In genomic region chr15:80814792-80815191, GRCm38 (mm10) we compare ENCODE assay signal across 17 mouse cellular contexts.
DNase-seq lines count a peak whose midpoint lies in the region; ATAC-seq lines count a peak whose summit lies in the region.
"Had no signal": no experiment of that assay in that cellular context is flagged by ENCODE, and none has a peak within 500 bp of the region (broad histone marks: within the 10 kb centered on the region; RNA-seq: fewer than 3 reads in every experiment).

No protein-coding gene starts in this region.

- H3K4me3 ChIP-seq in heart, embryonic 13.5 days: no peak overlapping the region
- peak overlapping the region; percentile 89 for H3K4me3 ChIP-seq in megakaryocyte, embryonic 14.5 days (replicated peaks)
- H3K4me3 ChIP-seq: embryonic facial prominence, embryonic 15.5 days; hindbrain, embryonic 12.5 days; layer of hippocampus, adult 2 months; midbrain, embryonic 10.5 days had no signal

- ATAC-seq in heart, embryonic 13.5 days (ENCODE audit: extremely low read depth, insufficient number of reproducible peaks, low FRiP score, low TSS enrichment): no peak
- peak; percentile 72 for ATAC-seq in granulocyte monocyte progenitor cell, adult 5-6 weeks (replicated peaks; ENCODE audit: poor library complexity, severe bottlenecking)
- ATAC-seq: forebrain, embryonic 14.5 days had no signal

- H3K4me1 ChIP-seq in heart, embryonic 13.5 days: peaks cover 49% of the 10 kb centered on the region
- peaks cover 90% of the 10 kb centered on the region for H3K4me1 ChIP-seq in megakaryocyte, embryonic 14.5 days
- H3K4me1 ChIP-seq: hindbrain, embryonic 12.5 days had no signal

- peaks cover 9% of the 10 kb centered on the region; the same call in 1 of the 2 replicates for H3K36me3 ChIP-seq in heart, embryonic 13.5 days
- peaks cover 25% of the 10 kb centered on the region for H3K36me3 ChIP-seq in megakaryocyte, embryonic 14.5 days (replicated peaks; ENCODE audit: low read length)
- H3K36me3 ChIP-seq: embryonic facial prominence, embryonic 15.5 days; hindbrain, embryonic 12.5 days had no signal

- DNase-seq in heart, adult 9 months (ENCODE audit: low spot score in 2 of 2): no peak
- DNase-seq in CD4-positive helper T cell, adult 2 months (ENCODE audit: low read depth, low spot score): peak; percentile 62
- DNase-seq in cerebellum, postnatal 4 days (ENCODE audit: low spot score in 2 of 2): no peak
- DNase-seq in layer of hippocampus, postnatal 10 days (ENCODE audit: low spot score in 2 of 2): no peak
- DNase-seq in gastrocnemius, postnatal 25 days: no peak
- DNase-seq: cerebellum, postnatal 25 days; gastrocnemius, postnatal 36 days; kidney, adult 2 months; lung, adult 2 months had no signal

- H3K9me3 ChIP-seq in heart, embryonic 13.5 days: no peaks in the 10 kb centered on the region
- H3K9me3 ChIP-seq in megakaryocyte, embryonic 14.5 days: no peaks in the 10 kb centered on the region
- H3K9me3 ChIP-seq: embryonic facial prominence, embryonic 15.5 days; hindbrain, embryonic 12.5 days had no signal

- peak overlapping the region; percentile 42 for H3K27ac ChIP-seq in heart, embryonic 13.5 days (replicated peaks)
- H3K27ac ChIP-seq: embryonic facial prominence, embryonic 15.5 days; hindbrain, embryonic 12.5 days; layer of hippocampus, adult 2 months; midbrain, embryonic 10.5 days had no signal

- no peaks in the 10 kb centered on the region for H3K27me3 ChIP-seq in heart, embryonic 13.5 days (replicated peaks)
- no peaks in the 10 kb centered on the region for H3K27me3 ChIP-seq in megakaryocyte, embryonic 14.5 days (replicated peaks)
- H3K27me3 ChIP-seq: embryonic facial prominence, embryonic 15.5 days; hindbrain, embryonic 12.5 days had no signal

- H3K4me2 ChIP-seq in heart, embryonic 13.5 days: peak overlapping the region; percentile 8; the same call in 1 of the 2 replicates
- H3K4me2 ChIP-seq: embryonic facial prominence, embryonic 15.5 days; hindbrain, embryonic 12.5 days had no signal

- WGBS in heart, embryonic 13.5 days: 60% methylated on average over 7 of the region's 7 CpGs

- no peak overlapping the region for H3K9ac ChIP-seq in heart, embryonic 13.5 days
- H3K9ac ChIP-seq: embryonic facial prominence, embryonic 15.5 days; hindbrain, embryonic 12.5 days had no signal
